8 mouse cellular contexts compared by ENCODE assay signal in the genomic region with DNA sequence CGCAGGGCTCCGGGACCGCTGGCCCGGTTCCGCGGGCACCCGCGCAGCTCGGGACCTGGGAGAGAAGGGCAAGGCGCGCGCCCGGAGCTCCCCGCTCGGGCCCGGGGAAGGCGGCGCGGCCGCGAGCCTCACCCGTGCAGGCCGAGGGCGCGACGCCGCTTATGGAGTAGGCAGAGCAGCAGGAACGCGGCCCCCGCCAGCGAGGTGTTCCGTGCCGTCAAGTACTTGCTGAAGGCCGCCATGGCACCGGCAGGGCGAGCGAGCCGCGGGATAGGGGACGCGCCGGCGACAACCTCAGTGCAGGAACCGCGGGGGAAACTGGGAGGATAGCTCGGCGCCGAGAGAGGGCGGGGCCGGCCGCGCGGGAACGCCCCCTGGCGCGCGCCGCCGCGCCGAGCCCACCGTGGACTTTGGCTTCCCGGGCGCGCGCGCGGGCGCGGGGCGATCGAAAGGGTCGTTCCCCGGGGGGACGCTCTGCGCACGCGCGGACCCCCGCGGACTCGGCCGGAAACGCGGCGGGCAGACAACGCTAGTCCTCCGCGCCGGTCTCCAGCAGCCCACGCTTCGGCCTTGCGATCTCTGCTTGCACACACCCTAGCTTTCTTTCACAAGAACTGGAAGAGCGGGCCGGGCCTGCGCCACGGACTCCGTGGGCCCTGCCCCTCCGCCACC. TPM values are rescaled to one million over a fixed set of nuclear protein-coding genes. Genes with fewer than 3 reads are reported as not detected.
DNase-seq lines count a peak whose midpoint lies in the region; ATAC-seq lines count a peak whose summit lies in the region.

Abcd3 (minus strand) TSS at position 426 of the 672 bp plus-strand sequence.

- peak; percentile 96 for DNase-seq in ZHBTc4 (ENCODE audit: low read depth, low spot score)
- peak; percentile 76 to 79 for DNase-seq in gastrocnemius, adult 8-10 months (ENCODE audit: low spot score in 2 of 2)
- DNase-seq in induced T-regulatory cell, adult 2 months (ENCODE audit: low read depth): peak; percentile 76
- DNase-seq in left cerebral cortex, adult 9 months (ENCODE audit: low spot score in 2 of 2): peak; percentile 48 to 77
- peak; percentile 84 for DNase-seq in right cerebral cortex, postnatal 14 days
- peak; percentile 82 to 86 for DNase-seq in urinary bladder, postnatal 36 days (ENCODE audit: low spot score in 2 of 2)

- peak; percentile 68 for ATAC-seq in common myeloid progenitor, adult 5-6 weeks (replicated peaks; ENCODE audit: low read depth, poor library complexity, severe bottlenecking)
- ATAC-seq in megakaryocyte progenitor cell, adult 5-6 weeks (replicated peaks; ENCODE audit: poor library complexity): peak; percentile 71

RNA-seq across cellular contexts. Expression of gene Abcd3, which starts in this region (rescaled TPM):
- 36.7 and 39.6 TPM in 2 replicates for total RNA-seq in common myeloid progenitor, adult 5-6 weeks (2017)
- total RNA-seq in gastrocnemius, adult 8-10 months (2022): 10 to 100 TPM; 33.2 to 39.3 (median 34.6) TPM
- total RNA-seq in megakaryocyte progenitor cell, adult 5-6 weeks (2015): 33.2 and 39.9 TPM in 2 replicates
- 41.3 and 43.7 TPM in 2 replicates for total RNA-seq in megakaryocyte progenitor cell, adult 5-6 weeks (2017)

Comparison
In these comparisons a context has a peak if more than half of its experiments do, and no peak if none do; other contexts are left out.
1. Peak in every context shown above with its lines: DNase-seq and ATAC-seq.